5 mouse cellular contexts compared by ENCODE assay signal in the genomic region with DNA sequence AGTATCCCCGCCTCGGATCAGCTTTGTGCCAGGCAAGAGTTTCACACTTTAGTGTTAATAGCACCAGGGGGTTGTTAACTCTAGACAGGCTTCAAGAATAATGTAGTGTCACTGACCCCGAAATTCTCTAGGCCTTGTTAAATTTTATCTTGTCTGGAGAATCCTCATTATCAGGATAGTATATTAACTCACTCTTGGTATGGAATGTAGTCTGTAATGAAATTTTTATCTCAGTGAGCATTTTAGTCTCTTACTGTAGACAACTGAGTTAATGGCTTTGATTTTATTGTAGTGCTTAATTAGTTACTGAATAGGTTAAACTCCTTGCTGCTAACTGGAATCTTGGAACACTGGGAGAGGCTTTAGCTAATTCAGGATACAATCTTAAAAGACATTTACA. TPM values are rescaled to one million over a fixed set of nuclear protein-coding genes. Genes with fewer than 3 reads are reported as not detected.
A peak's percentile ranks its signal among the peaks of the same experiment; 100 is the strongest.
DNase-seq lines count a peak whose midpoint lies in the region; TF ChIP-seq lines count a peak whose summit lies in the region.
"Not testable (repeated sequence)": the region's sequence is repeated elsewhere in the genome, so short reads cannot be mapped to it uniquely, and the experiment has no call there.
"Had no signal": no experiment of that assay in that cellular context is flagged by ENCODE, and none has a peak within 500 bp of the region (broad histone marks: within the 10 kb centered on the region; RNA-seq: fewer than 3 reads in every experiment).

No protein-coding gene starts in this region.

- H3K27me3 ChIP-seq in kidney, adult 2 months (replicated peaks; ENCODE audit: control insufficient read depth, insufficient read depth, low read length): not testable (repeated sequence)

- H3K36me3 ChIP-seq in kidney, adult 2 months (ENCODE audit: control insufficient read depth, insufficient read depth, low read length): not testable (repeated sequence)

- H3K27ac ChIP-seq in kidney, adult 2 months (ENCODE audit: insufficient read depth, low read depth, low read length): not testable (repeated sequence)

- not testable (repeated sequence) for H3K4me1 ChIP-seq in kidney, adult 2 months (ENCODE audit: control insufficient read depth, insufficient read depth, low read length)

- not testable (repeated sequence) for TF ChIP-seq POLR2A in kidney, adult 2 months (IDR thresholded peaks at IDR 0.05; ENCODE audit: low read depth, low read length)

- not testable (repeated sequence) for TF ChIP-seq CTCF in kidney, adult 2 months (conservative IDR thresholded peaks at IDR 0.05; ENCODE audit: insufficient read depth, insufficient read length, low read depth, low read length)

- 16% methylated on average over 3 of the region's 3 CpGs for WGBS in kidney, adult 2 months

- H3K4me3 ChIP-seq in kidney, adult 2 months (ENCODE audit: insufficient read depth, low read depth, low read length): not testable (repeated sequence)

- DNase-seq in kidney, adult 2 months: peak; percentile 58
- peak; percentile 23 to 39 for DNase-seq in kidney, adult 8-10 months
- peak; percentile 57 for DNase-seq in kidney, adult 9 months
- peak; percentile 4 to 7 for DNase-seq in kidney, postnatal 36 days

RNA-seq across cellular contexts. Expression of a gene that starts 26.5 kb away (rescaled TPM):
- 0.16 and 0.27 TPM in 2 replicates for polyA plus RNA-seq in kidney, adult 2 months (2012; rRNA removed)
- polyA plus RNA-seq: adrenal gland, adult 2 months had no signal

RNA-seq across cellular contexts. Expression of a gene that starts 34.3 kb away (rescaled TPM):
- polyA plus RNA-seq in kidney, adult 2 months (2012; rRNA removed): 1.2 TPM in 2 replicates

Comparison
In these comparisons a context has a peak if more than half of its experiments do, and no peak if none do; other contexts are left out.
1. DNase-seq: peak in every context shown above with its lines; median percentile 58 in kidney, adult 2 months; 57 in kidney, adult 9 months; 31 in kidney, adult 8-10 months; 6 in kidney, postnatal 36 days.